Mouse (Mus musculus) forebrain, embryonic 10.5 days (tissue): Measurements from ENCODE around the gene Pamr1. TPM values are rescaled to one million over a fixed set of nuclear protein-coding genes. Genes with fewer than 3 reads are reported as not detected.

Experiments
- DNase-seq: peaks from one replicate; pipeline ENCODE4 v3.0.0-alpha.2; 2017; ENCODE audit warnings: low spot score; ENCODE audit errors: extremely low spot score
- H3K27ac ChIP-seq: fragments of 300-500 bp; sonication (generic); 2 replicates; pipeline ENCODE4 v1.5.1; 2016; ENCODE audit warnings: mild to moderate bottlenecking
- H3K27me3 ChIP-seq: fragments of 300-500 bp; sonication (generic); 2 replicates; pipeline ENCODE4 v1.6.1; 2016; ENCODE audit warnings: mild to moderate bottlenecking; ENCODE audit not compliant: poor library complexity, severe bottlenecking
- H3K36me3 ChIP-seq: fragments of 300-500 bp; sonication (generic); replicated peaks from 2 replicates; pipeline ENCODE4 v1.6.1; 2016; ENCODE audit warnings: mild to moderate bottlenecking, moderate library complexity
- H3K4me1 ChIP-seq: fragments of 300-500 bp; sonication (generic); 2 replicates; pipeline ENCODE4 v1.6.1; 2016
- H3K4me3 ChIP-seq: fragments of 300-500 bp; sonication (generic); 2 replicates; pipeline ENCODE4 v1.5.1; 2016; ENCODE audit warnings: mild to moderate bottlenecking, moderate library complexity
- H3K9me3 ChIP-seq: fragments of 300-500 bp; sonication (generic); 2 replicates; pipeline ENCODE4 v1.6.1; 2016; ENCODE audit warnings: mild to moderate bottlenecking, moderate library complexity
- WGBS: fragments of 180-500 bp; shearing (Covaris S2); methylation state at CpG from one replicate; pipeline ENCODE4 v1.1.7; 2016; 5-methylcytosine and 5-hydroxymethylcytosine counted together
- polyA plus RNA-seq: library from polyadenylated mRNA; unstranded; fragments of >200 nt; fragmentation: Nextera tagmentation; extraction: Ambion mirVana; gene quantifications from 2 replicates; pipeline ENCODE4 v1.2.1, GENCODE M21; 2016

Pamr1 gene
- polyA plus RNA-seq, 1 experiment from 2014 or later, result 0.38 TPM

GRCm38 (mm10) chr2:102552095-102552537 lies 2.3 kb downstream of the Pamr1 start:
- DNase-seq, result no peak

GRCm38 (mm10) chr2:102557085-102557484 lies 7.3 kb downstream of the Pamr1 start:
- Histone ChIP-seq H3K27ac (no peak overlapping the region), H3K4me1 (no peaks in the 10 kb centered on the region), H3K9me3 (no peaks in the 10 kb centered on the region), H3K36me3 (no peaks in the 10 kb centered on the region), H3K27me3 (peaks cover 2% of the 10 kb centered on the region; the same call in 1 of the 2 replicates), H3K4me3 (no peak overlapping the region)
- no peak for DNase-seq
- WGBS, result 80% methylated on average over 4 of the region's 4 CpGs

More at GRCm38 (mm10) chr2:102552095-102552537, 2.3 kb downstream of the Pamr1 start:
- H3K9me3 ChIP-seq, result no peaks in the 10 kb centered on the region
- H3K4me3 ChIP-seq, result no peak overlapping the region
- no peak overlapping the region for H3K27ac ChIP-seq
- H3K4me1 ChIP-seq, result peaks cover 20% of the 10 kb centered on the region
- peaks cover 36% of the 10 kb centered on the region for H3K27me3 ChIP-seq
- H3K36me3 ChIP-seq, result no peaks in the 10 kb centered on the region
- WGBS, result 69% methylated on average over 5 of the region's 5 CpGs

DNA sequence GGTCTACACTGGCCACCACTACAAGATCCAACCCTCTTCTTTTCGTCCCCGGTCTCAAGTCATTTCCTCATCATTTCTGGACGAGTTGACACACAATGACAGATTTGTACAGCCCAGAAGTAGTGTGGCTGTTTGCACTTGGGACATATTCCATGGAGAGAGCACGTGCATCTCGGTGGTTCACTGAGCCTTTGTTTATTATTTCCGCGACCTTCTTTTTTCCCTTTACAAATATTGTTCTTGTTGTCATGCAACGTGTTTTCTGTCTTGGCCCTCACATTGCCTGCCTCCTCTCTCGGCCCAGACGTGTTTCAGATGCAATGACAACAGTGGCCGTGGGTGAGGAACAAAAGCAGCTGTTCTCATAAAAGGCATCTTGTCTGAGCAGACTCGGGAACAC lies 9.2 kb downstream of the Pamr1 start:
- DNase-seq, result no peak
- WGBS, result 89% methylated on average over 12 of the region's 12 CpGs
- H3K9me3 ChIP-seq, result no peaks in the 10 kb centered on the region
- no peak overlapping the region for H3K4me3 ChIP-seq
- H3K36me3 ChIP-seq, result no peaks in the 10 kb centered on the region
- H3K27me3 ChIP-seq, result no peaks in the 10 kb centered on the region
- no peak overlapping the region for H3K27ac ChIP-seq
- no peaks in the 10 kb centered on the region for H3K4me1 ChIP-seq

GRCm38 (mm10) chr2:102563848-102564247 lies 14.0 kb downstream of the Pamr1 start:
- Histone ChIP-seq H3K4me3 (no peak overlapping the region), H3K9me3 (no peaks in the 10 kb centered on the region), H3K36me3 (no peaks in the 10 kb centered on the region), H3K27me3 (no peaks in the 10 kb centered on the region), H3K4me1 (no peaks in the 10 kb centered on the region), H3K27ac (no peak overlapping the region)
- no peak for DNase-seq
- WGBS, result 73% methylated on average over 1 of the region's 1 CpGs

DNA sequence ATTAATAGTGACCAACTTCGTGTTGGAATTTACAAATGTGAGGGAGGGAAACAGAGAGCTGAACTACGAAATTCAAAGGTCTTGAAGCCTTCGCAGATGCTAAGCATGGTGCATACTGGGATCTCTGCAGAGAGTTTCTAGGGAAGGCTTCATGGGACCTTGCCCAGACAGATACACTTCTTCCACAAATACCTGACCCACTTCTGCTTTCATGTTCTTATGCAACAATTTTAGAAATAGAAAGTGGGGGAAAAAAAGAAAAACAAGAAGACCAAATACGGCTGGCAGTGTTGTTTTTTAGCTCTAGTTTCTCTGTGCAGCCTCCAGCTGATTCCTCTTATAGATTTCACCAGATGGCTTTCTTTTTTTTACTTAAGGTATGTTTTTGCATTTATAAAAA lies 29.4 kb downstream of the Pamr1 start:
- H3K4me1 ChIP-seq, result no peaks in the 10 kb centered on the region
- H3K27me3 ChIP-seq, result no peaks in the 10 kb centered on the region
- H3K4me3 ChIP-seq, result no peak overlapping the region
- no peak overlapping the region for H3K27ac ChIP-seq
- no peaks in the 10 kb centered on the region for H3K36me3 ChIP-seq
- no peak for DNase-seq
- H3K9me3 ChIP-seq, result no peaks in the 10 kb centered on the region
- WGBS, result 81% methylated on average over 4 of the region's 4 CpGs

DNA sequence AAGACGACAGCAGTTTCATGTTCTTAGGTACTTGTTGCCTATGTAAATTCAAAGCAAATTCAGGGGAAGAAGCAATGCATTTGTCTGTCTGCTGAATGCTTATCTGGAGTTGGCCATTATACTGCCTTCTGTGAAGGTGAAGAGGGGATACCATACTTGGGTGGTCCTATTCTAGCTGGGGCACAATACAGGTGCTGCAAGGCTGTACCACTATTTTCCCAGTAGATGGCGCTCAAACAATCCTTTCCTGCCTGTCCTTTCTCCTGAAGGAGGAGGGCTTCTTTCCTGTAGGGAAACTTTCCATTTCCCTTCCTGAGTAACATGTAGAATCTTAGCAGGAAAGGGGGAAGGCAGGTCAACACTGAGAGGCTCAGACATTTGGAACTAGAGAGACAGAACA lies 40.2 kb downstream of the Pamr1 start:
- Histone ChIP-seq H3K9me3 (no peaks in the 10 kb centered on the region), H3K4me1 (no peaks in the 10 kb centered on the region), H3K4me3 (no peak overlapping the region), H3K27ac (no peak overlapping the region), H3K27me3 (no peaks in the 10 kb centered on the region), H3K36me3 (no peaks in the 10 kb centered on the region)
- DNase-seq, result peak; percentile 39
- 43% methylated on average over 2 of the region's 2 CpGs for WGBS

- Histone ChIP-seq H3K27ac (no peak overlapping the region), H3K4me3 (no peak overlapping the region), H3K27me3 (0 out of 2 replicates have a peak, but pooled peaks cover 7% of the 10 kb centered on the region), H3K36me3 (no peaks in the 10 kb centered on the region), H3K9me3 (no peaks in the 10 kb centered on the region), H3K4me1 (peaks cover 9% of the 10 kb centered on the region)
- DNase-seq, result no peak
- 77% methylated on average over 1 of the region's 1 CpGs for WGBS
Observed at GRCm38 (mm10) chr2:102594535-102594934, 44.7 kb downstream of the Pamr1 start.

DNA sequence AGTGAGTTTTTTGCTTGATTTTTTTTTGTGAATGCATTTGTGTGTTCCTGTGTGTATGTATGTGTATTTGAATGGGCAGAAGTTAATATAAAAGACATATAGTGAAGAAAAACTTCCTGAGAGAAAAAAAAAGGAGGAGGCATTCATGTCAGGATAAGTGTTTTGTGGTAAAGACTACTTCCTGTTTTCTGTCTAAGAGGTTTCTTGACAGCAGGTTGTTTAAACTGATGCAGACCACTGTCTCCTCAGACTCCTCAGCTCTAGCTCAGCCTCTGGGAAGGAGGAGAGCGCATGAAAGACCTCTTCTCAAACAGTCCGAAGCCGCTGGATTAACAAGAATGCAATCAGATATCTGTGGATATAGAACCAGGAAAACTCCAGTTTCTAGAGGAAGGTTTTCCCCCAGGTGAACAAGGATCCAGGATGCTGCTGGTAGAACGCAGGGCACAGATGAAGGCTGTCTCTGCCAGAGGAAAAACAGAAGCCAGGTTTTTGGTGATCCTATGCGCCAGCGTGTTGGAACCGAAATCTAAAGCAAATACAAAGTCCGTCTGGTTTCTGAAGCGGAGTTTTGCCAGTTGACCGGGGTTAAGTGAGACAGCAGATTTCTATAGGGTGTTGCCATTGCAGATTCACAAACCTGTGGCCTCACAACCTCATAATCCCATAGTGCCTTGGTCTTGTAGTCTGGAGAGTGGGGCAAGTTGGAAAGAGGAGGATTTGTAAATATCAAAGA lies 45.8 kb downstream of the Pamr1 start:
- H3K36me3 ChIP-seq, result no peaks in the 10 kb centered on the region
- peaks cover 11% of the 10 kb centered on the region for H3K4me1 ChIP-seq
- no peak overlapping the region for H3K4me3 ChIP-seq
- no peaks in the 10 kb centered on the region for H3K9me3 ChIP-seq
- no peak overlapping the region for H3K27ac ChIP-seq
- 0 out of 2 replicates have a peak, but pooled peaks cover 7% of the 10 kb centered on the region for H3K27me3 ChIP-seq
- 94% methylated on average over 10 of the region's 10 CpGs for WGBS
- no peak for DNase-seq

DNA sequence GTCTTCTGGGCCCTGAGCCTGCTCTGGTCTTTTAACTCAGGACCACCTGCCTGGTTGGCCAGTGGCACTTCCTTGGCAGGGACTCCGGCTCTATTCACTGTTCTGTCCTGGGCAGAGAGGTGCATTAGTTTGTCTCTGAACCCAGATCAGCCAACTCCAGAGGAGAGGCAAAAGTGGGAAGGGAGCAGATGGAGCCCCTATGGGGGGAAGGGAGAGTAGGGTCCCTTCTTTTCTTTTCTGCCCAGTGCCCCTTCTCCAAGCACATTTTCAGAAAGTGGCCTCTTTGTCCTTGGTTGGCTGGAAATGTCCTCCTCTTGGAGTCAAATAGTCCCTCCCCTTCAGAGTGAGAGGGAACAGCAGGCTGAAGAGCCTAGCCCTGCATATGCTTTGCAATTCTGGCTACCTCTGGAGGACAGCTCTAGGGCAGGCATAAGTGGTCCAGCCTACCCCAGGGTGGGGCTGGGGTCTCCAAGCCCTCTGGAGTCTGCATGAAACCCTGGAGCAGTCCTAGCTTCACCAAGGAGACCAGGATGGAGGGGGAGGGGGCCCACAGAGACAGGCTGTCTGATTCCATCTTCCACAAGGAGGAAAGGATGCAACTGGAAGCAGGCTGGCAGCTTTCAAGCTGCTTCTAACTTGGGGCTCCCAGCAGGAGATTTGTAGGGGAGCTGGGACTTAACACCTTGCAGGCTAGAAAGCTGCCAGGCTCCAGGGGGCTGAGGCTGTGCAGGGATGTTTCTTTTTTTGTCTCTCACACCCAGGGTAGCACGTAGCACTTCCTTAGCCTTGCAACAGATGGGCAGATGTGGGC lies 49.3 kb downstream of the Pamr1 start:
- DNase-seq, result no peak
- 0 out of 2 replicates have a peak overlapping the region, but pooled peaks have one; percentile 21 for H3K27ac ChIP-seq
- 0 out of 2 replicates have a peak, but pooled peaks cover 7% of the 10 kb centered on the region for H3K27me3 ChIP-seq
- 46% methylated on average over 2 of the region's 2 CpGs for WGBS
- H3K4me1 ChIP-seq, result peaks cover 11% of the 10 kb centered on the region
- no peaks in the 10 kb centered on the region for H3K36me3 ChIP-seq
- no peaks in the 10 kb centered on the region for H3K9me3 ChIP-seq
- no peak overlapping the region for H3K4me3 ChIP-seq

DNA sequence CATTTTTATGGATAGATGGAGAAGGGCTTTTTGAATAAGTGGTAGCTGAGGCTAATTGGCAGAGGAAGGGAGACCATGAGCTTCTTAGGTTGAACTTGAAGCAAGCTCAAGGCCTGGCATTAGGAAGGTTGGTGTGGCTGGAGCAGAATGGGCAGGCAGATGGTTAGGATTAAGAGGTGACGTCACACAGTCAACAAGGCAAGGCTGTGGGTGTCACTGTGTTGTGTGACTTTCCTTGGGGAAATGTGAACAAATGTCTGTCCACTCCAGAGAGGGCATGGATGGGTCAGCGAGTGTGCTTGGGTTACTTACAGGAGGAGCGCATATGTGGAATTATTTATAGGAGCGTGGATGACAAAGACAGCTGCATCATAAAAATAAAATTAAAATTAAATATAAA lies 50.7 kb downstream of the Pamr1 start:
- Histone ChIP-seq H3K4me1 (peaks cover 11% of the 10 kb centered on the region), H3K27me3 (0 out of 2 replicates have a peak, but pooled peaks cover 7% of the 10 kb centered on the region), H3K27ac (no peak overlapping the region), H3K4me3 (no peak overlapping the region), H3K36me3 (no peaks in the 10 kb centered on the region), H3K9me3 (no peaks in the 10 kb centered on the region)
- 89% methylated on average over 4 of the region's 4 CpGs for WGBS
- no peak for DNase-seq

DNA sequence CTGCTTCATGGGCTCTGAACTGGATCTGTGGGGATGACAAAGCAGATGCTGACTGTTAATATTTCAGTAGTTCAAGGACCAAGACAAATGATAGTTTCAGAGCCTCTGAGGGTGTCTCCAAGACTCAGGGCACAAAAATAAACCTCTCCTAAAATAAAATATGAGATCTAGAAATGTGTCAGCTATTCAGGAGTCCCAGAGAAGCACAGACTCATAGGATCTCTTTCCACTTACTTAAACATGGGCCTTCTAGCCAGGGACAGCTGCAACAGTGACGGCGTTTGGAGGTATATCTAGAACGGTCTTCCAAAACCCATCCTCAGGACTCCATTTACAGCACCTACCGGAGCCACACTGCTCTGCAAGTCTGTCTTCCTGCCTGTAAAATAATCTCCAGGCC lies 60.7 kb downstream of the Pamr1 start:
- Histone ChIP-seq H3K27ac (no peak overlapping the region), H3K4me1 (no peaks in the 10 kb centered on the region), H3K9me3 (no peaks in the 10 kb centered on the region), H3K36me3 (no peaks in the 10 kb centered on the region), H3K4me3 (no peak overlapping the region), H3K27me3 (no peaks in the 10 kb centered on the region)
- no peak for DNase-seq
- WGBS, result 91% methylated on average over 4 of the region's 4 CpGs

DNA sequence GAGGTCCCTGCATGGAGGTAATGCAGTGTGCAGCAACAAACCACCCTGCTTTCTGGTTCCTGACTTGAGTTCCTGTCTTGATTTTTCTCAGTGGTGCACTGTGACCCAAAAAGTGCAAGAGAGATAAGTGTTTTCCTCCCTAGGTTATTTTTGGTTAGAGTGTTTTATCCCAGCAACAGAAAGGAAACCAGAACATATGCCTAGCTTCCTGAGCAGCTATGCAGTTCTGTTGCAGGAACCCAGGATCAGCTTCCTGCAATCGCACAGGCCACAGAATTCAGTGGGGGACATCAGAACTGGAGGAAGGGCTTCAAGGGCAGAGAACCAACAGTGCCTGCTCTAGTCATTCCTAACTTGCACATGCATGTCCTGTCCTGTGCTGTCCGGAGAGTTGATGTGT lies 66.8 kb downstream of the Pamr1 start:
- Histone ChIP-seq H3K4me1 (peaks cover 5% of the 10 kb centered on the region; the same call in 1 of the 2 replicates), H3K4me3 (no peak overlapping the region), H3K27me3 (no peaks in the 10 kb centered on the region), H3K27ac (no peak overlapping the region), H3K36me3 (no peaks in the 10 kb centered on the region), H3K9me3 (no peaks in the 10 kb centered on the region)
- no peak for DNase-seq
- WGBS, result 81% methylated on average over 2 of the region's 2 CpGs
